Mouse (Mus musculus) inflammation-experienced regulatory T-cells, adult 6 months (primary cell): ENCODE data around the gene Zscan18. TPM values are rescaled to one million over a fixed set of nuclear protein-coding genes. Genes with fewer than 3 reads are reported as not detected.
"Not testable (repeated sequence)": the region's sequence is repeated elsewhere in the genome, so short reads cannot be mapped to it uniquely, and the experiment has no call there.

ENCODE experiments used
- ATAC-seq: one replicate; pipeline ENCODE4 v1.8.0; 2017
- polyA plus RNA-seq, 3 experiments: library from polyadenylated mRNA; unstranded; fragments of 100-300 nt; shearing (Covaris generic); gene quantifications; one replicate each; pipeline ENCODE4 v1.2.1; 2017

Zscan18 gene
- polyA plus RNA-seq: 1 to 10 TPM in 2 of 3 experiments, under 1 TPM in 1; 0.63 to 1.3 (median 1.1) TPM

- ATAC-seq: peak; percentile 90
Observed at GRCm38 (mm10) chr7:12802866-12803726, at the start of gene Zscan18. Gene Zscan18, minus strand, starts transcription at chr7:12803635.

GRCm38 (mm10) chr7:12835779-12836178 is 32.3 kb upstream of the Zscan18 start:
- ATAC-seq: no peak

- ATAC-seq: peak; percentile 19
Observed at GRCm38 (mm10) chr7:12835193-12835671, 31.8 kb upstream of the Zscan18 start.

GRCm38 (mm10) chr7:12834162-12835120 is 31.0 kb upstream of the Zscan18 start, which contains the start of gene Zfp110:
Gene Zfp110, plus strand, starts transcription at chr7:12834761.
- peak; percentile 94 for ATAC-seq

- ATAC-seq: peak; percentile 98
Observed at GRCm38 (mm10) chr7:12818521-12819295, 15.3 kb upstream of the Zscan18 start, which contains the start of gene Zfp329. Gene Zfp329, minus strand, starts transcription at chr7:12818858.

GRCm38 (mm10) chr7:12815566-12815965 is 12.1 kb upstream of the Zscan18 start:
- no peak for ATAC-seq

GRCm38 (mm10) chr7:12803727-12804071 is 264 bp upstream of the Zscan18 start:
- no peak for ATAC-seq

GRCm38 (mm10) chr7:12799554-12799953 is 3.9 kb downstream of the Zscan18 start:
- ATAC-seq: no peak

- no peak for ATAC-seq
Observed at GRCm38 (mm10) chr7:12797971-12798370, 5.5 kb downstream of the Zscan18 start.

GRCm38 (mm10) chr7:12792624-12793023 is 10.8 kb downstream of the Zscan18 start:
- not testable (repeated sequence) for ATAC-seq

- ATAC-seq: no peak
Observed at GRCm38 (mm10) chr7:12788025-12788424, 15.4 kb downstream of the Zscan18 start.

GRCm38 (mm10) chr7:12787333-12787732 is 16.1 kb downstream of the Zscan18 start:
- no peak for ATAC-seq

- ATAC-seq: peak; percentile 88
Observed at GRCm38 (mm10) chr7:12780151-12780830, 23.1 kb downstream of the Zscan18 start.

GRCm38 (mm10) chr7:12779782-12780150 is 23.7 kb downstream of the Zscan18 start:
- no peak for ATAC-seq

GRCm38 (mm10) chr7:12779141-12779540 is 24.3 kb downstream of the Zscan18 start:
- no peak for ATAC-seq

GRCm38 (mm10) chr7:12774606-12775005 is 28.8 kb downstream of the Zscan18 start:
- ATAC-seq: no peak

- no peak for ATAC-seq
Observed at GRCm38 (mm10) chr7:12774111-12774510, 29.3 kb downstream of the Zscan18 start.

- ATAC-seq: no peak
Observed at GRCm38 (mm10) chr7:12749431-12750198, 53.8 kb downstream of the Zscan18 start.

- ATAC-seq: no peak
Observed at GRCm38 (mm10) chr7:12734904-12735303, 68.5 kb downstream of the Zscan18 start, which contains the start of gene Vmn2r56. Gene Vmn2r56, minus strand, starts transcription at chr7:12735004.
